In the genomic region with DNA sequence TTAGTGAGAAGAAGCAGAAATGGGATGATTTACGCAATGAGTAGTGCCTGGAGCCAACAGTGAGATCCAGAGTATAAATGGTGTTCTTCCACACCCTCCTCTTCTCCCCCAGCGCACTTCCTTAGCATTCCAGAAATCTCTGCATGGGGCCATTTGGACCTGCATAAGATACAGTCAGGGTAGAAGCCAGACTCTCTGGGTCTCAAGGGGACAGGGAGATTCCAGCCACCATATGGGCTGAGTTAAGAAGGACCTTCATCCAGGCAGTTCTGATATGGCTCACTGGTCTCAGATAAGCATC, we compare ENCODE assay signal across 20 mouse cellular contexts.
DNase-seq lines count a peak whose midpoint lies in the region; ATAC-seq and TF ChIP-seq lines count a peak whose summit lies in the region.
"Had no signal": no experiment of that assay in that cellular context is flagged by ENCODE, and none has a peak within 500 bp of the region (broad histone marks: within the 10 kb centered on the region; RNA-seq: fewer than 3 reads in every experiment).

No protein-coding gene starts in this region.

- H3K4me2 ChIP-seq in lung, embryonic 15.5 days = no peak overlapping the region
- H3K4me2 ChIP-seq in midbrain, embryonic 11.5 days = no peak overlapping the region
- no peak overlapping the region for H3K4me2 ChIP-seq in midbrain, postnatal 0 days (ENCODE audit: low read depth, low read length, poor library complexity, severe bottlenecking)
- H3K4me2 ChIP-seq: embryonic facial prominence, embryonic 13.5 days; forebrain, embryonic 13.5 days; heart, embryonic 13.5 days; hindbrain, embryonic 12.5 days had no signal

- intact Hi-C loops in heart, adult 2 months (cut with DNase I) = no loop called here

- no peaks in the 10 kb centered on the region for H3K27me3 ChIP-seq in heart, adult 2 months (ENCODE audit: control insufficient read depth, insufficient read depth, low read length)
- no peaks in the 10 kb centered on the region for H3K27me3 ChIP-seq in lung, embryonic 15.5 days
- no peaks in the 10 kb centered on the region for H3K27me3 ChIP-seq in midbrain, embryonic 11.5 days (ENCODE audit: control insufficient read depth, insufficient read depth, low read length)
- no peaks in the 10 kb centered on the region for H3K27me3 ChIP-seq in midbrain, postnatal 0 days (ENCODE audit: insufficient read depth, low read length)
- H3K27me3 ChIP-seq: embryonic facial prominence, embryonic 13.5 days; forebrain, embryonic 13.5 days; hindbrain, embryonic 12.5 days had no signal

- H3K9me3 ChIP-seq in lung, embryonic 15.5 days = no peaks in the 10 kb centered on the region
- H3K9me3 ChIP-seq in midbrain, embryonic 11.5 days (ENCODE audit: control insufficient read depth, low read length) = no peaks in the 10 kb centered on the region; the same call in 1 of the 2 replicates
- no peaks in the 10 kb centered on the region for H3K9me3 ChIP-seq in midbrain, postnatal 0 days (ENCODE audit: low read length)
- H3K9me3 ChIP-seq: embryonic facial prominence, embryonic 13.5 days; heart, embryonic 13.5 days; hindbrain, embryonic 12.5 days had no signal

- peak; percentile 19 to 46 for DNase-seq in heart, adult 18-20 months
- DNase-seq in heart, adult 2 months = no peak
- DNase-seq in lung, postnatal 4 days = no peak
- peak; percentile 44 for DNase-seq in midbrain, embryonic 11.5 days (ENCODE audit: low spot score, missing footprints)
- no peak for DNase-seq in midbrain, postnatal 0 days (ENCODE audit: low spot score)
- no peak for DNase-seq in adipocyte (ENCODE audit: low spot score)
- DNase-seq: adrenal gland, postnatal 10 days; cerebellum, adult 11 months; cerebellum, adult 8-10 months; cerebellum, postnatal 14 days; forebrain, postnatal 0 days; gastrocnemius, adult 2 months; gastrocnemius, postnatal 25 days had no signal

- H3K4me1 ChIP-seq in heart, adult 2 months (ENCODE audit: control insufficient read depth, insufficient read depth, low read length) = no peaks in the 10 kb centered on the region
- H3K4me1 ChIP-seq in lung, embryonic 15.5 days = peaks cover 7% of the 10 kb centered on the region; the same call in 1 of the 2 replicates
- 0 out of 2 replicates have a peak, but pooled peaks cover 3% of the 10 kb centered on the region for H3K4me1 ChIP-seq in midbrain, embryonic 11.5 days (ENCODE audit: control insufficient read depth, insufficient read depth, low read length)
- no peaks in the 10 kb centered on the region for H3K4me1 ChIP-seq in midbrain, postnatal 0 days (ENCODE audit: insufficient read depth, low read length)
- H3K4me1 ChIP-seq: heart, embryonic 13.5 days had no signal

- no peaks in the 10 kb centered on the region for H3K79me2 ChIP-seq in heart, adult 2 months (replicated peaks; ENCODE audit: control insufficient read depth, insufficient read depth, low read length)

- no peak for TF ChIP-seq CTCF in heart, adult 2 months (IDR thresholded peaks at IDR 0.05)
- no peak for TF ChIP-seq CTCF in midbrain, postnatal 0 days (IDR thresholded peaks at IDR 0.05)

- no peaks in the 10 kb centered on the region for H3K36me3 ChIP-seq in heart, adult 2 months (ENCODE audit: control insufficient read depth, insufficient read depth, low read length)
- no peaks in the 10 kb centered on the region for H3K36me3 ChIP-seq in lung, embryonic 15.5 days
- H3K36me3 ChIP-seq in midbrain, embryonic 11.5 days (ENCODE audit: control insufficient read depth, insufficient read depth, low read length) = no peaks in the 10 kb centered on the region
- no peaks in the 10 kb centered on the region for H3K36me3 ChIP-seq in midbrain, postnatal 0 days (ENCODE audit: insufficient read depth, low read length)
- H3K36me3 ChIP-seq: embryonic facial prominence, embryonic 13.5 days; heart, embryonic 13.5 days; hindbrain, embryonic 12.5 days had no signal

- TF ChIP-seq POLR2A in heart, adult 2 months (IDR thresholded peaks at IDR 0.05; ENCODE audit: insufficient read depth, low read depth, low read length) = no peak

- H3K9ac ChIP-seq in heart, adult 2 months (ENCODE audit: low read depth, low read length) = no peak overlapping the region
- H3K9ac ChIP-seq in lung, embryonic 15.5 days = no peak overlapping the region
- H3K9ac ChIP-seq in midbrain, embryonic 11.5 days (ENCODE audit: low read length) = no peak overlapping the region
- H3K9ac ChIP-seq in midbrain, postnatal 0 days (replicated peaks; ENCODE audit: low read length, poor library complexity, severe bottlenecking) = no peak overlapping the region
- H3K9ac ChIP-seq: embryonic facial prominence, embryonic 13.5 days; forebrain, embryonic 13.5 days; forebrain, postnatal 0 days; heart, embryonic 13.5 days; hindbrain, embryonic 12.5 days had no signal

- H3K27ac ChIP-seq in heart, adult 2 months = no peak overlapping the region
- H3K27ac ChIP-seq in lung, embryonic 15.5 days = peak overlapping the region; percentile 59
- no peak overlapping the region for H3K27ac ChIP-seq in midbrain, embryonic 11.5 days (ENCODE audit: low read depth, low read length)
- no peak overlapping the region for H3K27ac ChIP-seq in midbrain, postnatal 0 days (ENCODE audit: low read depth, low read length)
- H3K27ac ChIP-seq: embryonic facial prominence, embryonic 13.5 days; forebrain, embryonic 13.5 days; gastrocnemius, adult 2 months; heart, embryonic 13.5 days; hindbrain, embryonic 12.5 days had no signal

- H3K4me3 ChIP-seq in heart, adult 2 months = no peak overlapping the region
- no peak overlapping the region for H3K4me3 ChIP-seq in lung, embryonic 15.5 days
- no peak overlapping the region for H3K4me3 ChIP-seq in midbrain, embryonic 11.5 days (ENCODE audit: low read depth, low read length)
- no peak overlapping the region for H3K4me3 ChIP-seq in midbrain, postnatal 0 days (ENCODE audit: low read depth, low read length)
- H3K4me3 ChIP-seq: embryonic facial prominence, embryonic 13.5 days; forebrain, embryonic 13.5 days; gastrocnemius, adult 2 months; heart, embryonic 13.5 days; hindbrain, embryonic 12.5 days had no signal

- peak; percentile 77 for ATAC-seq in lung, embryonic 15.5 days (ENCODE audit: borderline replicate concordance, extremely low read depth, low FRiP score, low TSS enrichment)
- ATAC-seq in midbrain, embryonic 11.5 days (ENCODE audit: low FRiP score) = no peak
- ATAC-seq in midbrain, postnatal 0 days (ENCODE audit: low FRiP score) = no peak
- ATAC-seq: forebrain, embryonic 13.5 days; forebrain, postnatal 0 days; hindbrain, embryonic 16.5 days; inflammation-experienced regulatory T-cells, adult 6 months had no signal

- TF ChIP-seq EP300 in heart, adult 2 months (IDR thresholded peaks at IDR 0.05; ENCODE audit: insufficient read depth, low read depth, low read length) = no peak

- whole genome bisulfite sequencing in heart, adult 2 months = 77% methylated on average over 2 of the region's 2 CpGs
- WGBS in lung, embryonic 15.5 days = 45% methylated on average over 2 of the region's 2 CpGs
- 93% methylated on average over 2 of the region's 2 CpGs for WGBS in midbrain, embryonic 11.5 days
- 95% methylated on average over 2 of the region's 2 CpGs for whole genome bisulfite sequencing in midbrain, postnatal 0 days

Comparison
In these comparisons a context has a peak if more than half of its experiments do, and no peak if none do; other contexts are left out.
1. DNase-seq: peak in heart, adult 18-20 months (2 of 2) and midbrain, embryonic 11.5 days (single experiment); none in heart, adult 2 months (0 of 2), lung, postnatal 4 days (0 of 2), midbrain, postnatal 0 days (single experiment) and adipocyte (single experiment).